Mouse (Mus musculus): ENCODE results near the gene Ano2.

- TF ChIP-seq CTCF (IDR thresholded peaks at IDR 0.05; ENCODE audit: extremely low read depth, insufficient read length, insufficient replicate concordance, low read depth, low read length): no peak
- TF ChIP-seq POLR2A (IDR thresholded peaks at IDR 0.05; ENCODE audit: low read depth, low read length): no peak
Measured at GRCm38 (mm10) chr6:126003002-126003742, 313.0 kb downstream of the Ano2 start.
